Mouse (Mus musculus) stomach, postnatal 0 days (tissue): Measurements from ENCODE around the gene Tbcd. TPM values are rescaled to one million over a fixed set of nuclear protein-coding genes. Genes with fewer than 3 reads are reported as not detected.

ENCODE experiments used
- ATAC-seq: fragments of 200-750 bp; cut with Nextera tagmentation; 2 replicates; pipeline ENCODE4 v1.8.0; 2017; ENCODE audit not compliant: low FRiP score, low TSS enrichment
- DNase-seq: peaks from one replicate; pipeline ENCODE4 v3.0.0-alpha.2; 2016; ENCODE audit warnings: low spot score
- H3K27ac ChIP-seq: fragments of 300-500 bp; sonication (generic); replicated peaks from 2 replicates; pipeline ENCODE4 v1.5.1; 2014; ENCODE audit warnings: mild to moderate bottlenecking, control low read depth
- H3K27me3 ChIP-seq: fragments of 300-500 bp; sonication (generic); 2 replicates; pipeline ENCODE4 v1.6.1; 2014; ENCODE audit warnings: low read length; ENCODE audit not compliant: control insufficient read depth, insufficient read depth
- H3K36me3 ChIP-seq: fragments of 300-500 bp; sonication (generic); 2 replicates; pipeline ENCODE4 v1.6.1; 2014; ENCODE audit warnings: low read length, mixed read lengths; ENCODE audit not compliant: control insufficient read depth, insufficient read depth
- H3K4me1 ChIP-seq: fragments of 300-500 bp; sonication (generic); replicated peaks from 2 replicates; pipeline ENCODE4 v1.6.1; 2014; ENCODE audit warnings: antibody characterized with exemption; ENCODE audit not compliant: control insufficient read depth, insufficient read depth
- H3K4me2 ChIP-seq: fragments of 300-500 bp; sonication (generic); replicated peaks from 2 replicates; pipeline ENCODE4 v1.6.1; 2014; ENCODE audit warnings: low read depth, mild to moderate bottlenecking, control low read depth, moderate library complexity
- H3K4me3 ChIP-seq: fragments of 300-500 bp; sonication (generic); 2 replicates; pipeline ENCODE4 v1.5.1; 2014; ENCODE audit warnings: low read depth, low read length, control low read depth
- H3K9ac ChIP-seq: fragments of 300-500 bp; sonication (generic); 2 replicates; pipeline ENCODE4 v1.6.1; 2014; ENCODE audit warnings: mild to moderate bottlenecking, low read length, control low read depth, mixed read lengths
- H3K9me3 ChIP-seq: fragments of 300-500 bp; sonication (generic); 2 replicates; pipeline ENCODE4 v1.6.1; 2016; ENCODE audit warnings: low read length; ENCODE audit not compliant: control insufficient read depth
- CTCF ChIP-seq: IDR thresholded peaks from 2 replicates; pipeline ENCODE4 v1.5.1; 2016; ENCODE audit warnings: antibody characterized with exemption, low read depth, mild to moderate bottlenecking, moderate library complexity
- EP300 ChIP-seq: optimal IDR thresholded peaks from 2 replicates; pipeline ENCODE3; 2016; ENCODE audit warnings: antibody characterized with exemption
- WGBS: fragments of 180-500 bp; shearing (Covaris S2); extraction: QIAGEN DNeasy Blood & Tissue Kit; methylation state at CpG from one replicate; pipeline ENCODE4 v1.1.7; 2014; 5-methylcytosine and 5-hydroxymethylcytosine counted together
- polyA plus RNA-seq: library from polyadenylated mRNA; unstranded; fragments of >200 nt; fragmentation: Nextera tagmentation; extraction: Ambion mirVana; gene quantifications from 2 replicates; pipeline ENCODE4 v1.2.1, GENCODE M21; 2015

Gene Tbcd
- polyA plus RNA-seq, 1 experiment from 2014 or later, result 36.8 TPM

- Histone ChIP-seq H3K36me3 (no peaks in the 10 kb centered on the region), H3K27me3 (no peaks in the 10 kb centered on the region), H3K4me3 (no peak overlapping the region), H3K4me2 (no peak overlapping the region), H3K9ac (no peak overlapping the region), H3K27ac (no peak overlapping the region), H3K9me3 (no peaks in the 10 kb centered on the region), H3K4me1 (no peaks in the 10 kb centered on the region)
- DNase-seq, result no peak
- TF ChIP-seq EP300, result no peak
- TF ChIP-seq CTCF, result peak; percentile 25; the same call in 1 of the 2 replicates
- WGBS, result 76% methylated on average over 7 of the region's 7 CpGs
- no peak for ATAC-seq
These were observed 108.5 kb downstream of the Tbcd start for GRCm38 (mm10) chr11:121560294-121560663.

GRCm38 (mm10) chr11:121563312-121563711 lies 111.6 kb downstream of the Tbcd start:
- Histone ChIP-seq H3K4me1 (no peaks in the 10 kb centered on the region), H3K36me3 (no peaks in the 10 kb centered on the region), H3K4me2 (no peak overlapping the region), H3K27ac (no peak overlapping the region), H3K9me3 (no peaks in the 10 kb centered on the region), H3K4me3 (no peak overlapping the region), H3K9ac (no peak overlapping the region), H3K27me3 (no peaks in the 10 kb centered on the region)
- ATAC-seq, result no peak
- WGBS, result 95% methylated on average over 5 of the region's 5 CpGs
- no peak for DNase-seq
- TF ChIP-seq EP300 (no peak), CTCF (no peak)

DNA sequence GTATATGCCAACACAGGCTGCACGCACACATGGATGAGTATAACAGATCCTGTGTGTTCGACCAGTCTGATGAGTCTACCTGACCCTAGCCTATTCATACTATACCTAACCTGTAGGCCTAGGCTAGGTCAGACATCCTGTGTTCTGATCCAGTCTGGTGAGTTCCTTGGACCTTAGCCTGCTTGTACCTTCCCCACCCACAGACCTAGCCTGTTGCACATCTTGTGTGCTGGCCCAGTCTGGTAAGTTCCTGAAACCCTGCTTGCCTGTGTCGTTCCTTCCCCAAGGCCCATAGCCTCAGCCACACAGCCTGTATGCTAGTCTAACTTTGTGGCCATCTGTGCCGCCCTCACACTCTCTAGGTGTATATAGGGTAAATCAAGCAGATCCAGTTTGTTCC lies 112.5 kb downstream of the Tbcd start:
- Histone ChIP-seq H3K4me1 (no peaks in the 10 kb centered on the region), H3K36me3 (no peaks in the 10 kb centered on the region), H3K9ac (no peak overlapping the region), H3K9me3 (no peaks in the 10 kb centered on the region), H3K27me3 (no peaks in the 10 kb centered on the region), H3K4me2 (no peak overlapping the region), H3K4me3 (no peak overlapping the region), H3K27ac (no peak overlapping the region)
- TF ChIP-seq CTCF (no peak), EP300 (no peak)
- WGBS, result 88% methylated on average over 4 of the region's 4 CpGs
- ATAC-seq (no peak), DNase-seq (no peak)

DNA sequence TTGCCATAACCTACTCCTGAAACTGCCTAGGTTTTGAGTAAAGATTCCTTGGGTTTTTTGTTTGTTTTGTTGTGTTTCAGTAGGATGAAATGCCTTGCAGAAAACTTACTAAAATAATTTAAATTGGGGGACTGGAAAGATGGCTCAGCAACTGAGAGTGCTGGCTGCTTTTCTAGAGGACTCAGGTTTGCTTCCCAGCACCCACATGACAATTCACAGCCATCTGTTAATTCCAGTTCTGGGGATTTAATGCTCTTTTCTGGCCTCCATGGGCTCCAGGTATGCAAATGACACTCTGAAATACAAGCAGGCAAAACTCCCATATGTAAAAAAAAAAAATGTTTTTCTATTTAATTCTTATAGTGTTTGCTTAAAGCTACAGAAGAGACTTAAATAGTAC lies 130.1 kb downstream of the Tbcd start:
- no peak overlapping the region for H3K27ac ChIP-seq
- ATAC-seq (no peak), DNase-seq (no peak)
- no peaks in the 10 kb centered on the region for H3K9me3 ChIP-seq
- no peak overlapping the region for H3K9ac ChIP-seq
- H3K27me3 ChIP-seq, result no peaks in the 10 kb centered on the region
- no peaks in the 10 kb centered on the region for H3K4me1 ChIP-seq
- TF ChIP-seq EP300 (no peak), CTCF (no peak)
- H3K4me3 ChIP-seq, result no peak overlapping the region
- peaks cover 8% of the 10 kb centered on the region for H3K36me3 ChIP-seq
- no peak overlapping the region for H3K4me2 ChIP-seq

DNA sequence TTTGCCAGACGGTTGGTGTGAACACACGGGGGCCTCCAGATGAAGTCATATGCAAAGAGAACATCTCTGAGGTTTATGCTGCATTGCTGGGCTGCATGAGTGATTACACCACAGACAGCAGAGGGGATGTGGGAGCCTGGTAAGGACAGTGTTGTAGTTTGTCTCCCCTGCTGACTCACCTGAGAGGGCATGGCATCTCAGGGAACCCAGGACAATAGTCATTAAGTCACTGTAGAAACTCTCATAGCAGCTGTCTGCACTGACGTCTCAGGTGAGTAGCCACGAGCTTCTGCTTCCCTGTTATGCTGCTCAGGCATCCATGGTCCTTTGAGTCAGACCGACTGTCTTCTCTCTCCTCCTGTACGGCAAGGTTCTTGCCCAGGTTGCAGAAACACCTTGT lies 145.5 kb downstream of the Tbcd start:
- Histone ChIP-seq H3K27me3 (no peaks in the 10 kb centered on the region), H3K36me3 (peaks cover under 1% of the 10 kb centered on the region; the same call in 1 of the 2 replicates), H3K4me2 (no peak overlapping the region), H3K9ac (no peak overlapping the region), H3K4me3 (no peak overlapping the region), H3K9me3 (no peaks in the 10 kb centered on the region), H3K4me1 (no peaks in the 10 kb centered on the region), H3K27ac (no peak overlapping the region)
- 81% methylated on average over 6 of the region's 6 CpGs for WGBS
- no peak for DNase-seq
- TF ChIP-seq CTCF (no peak), EP300 (no peak)
- no peak for ATAC-seq

GRCm38 (mm10) chr11:121601422-121601821 lies 149.7 kb downstream of the Tbcd start:
- peak overlapping the region; percentile 74 for H3K27ac ChIP-seq

More at GRCm38 (mm10) chr11:121601422-121601821, 149.7 kb downstream of the Tbcd start:
- no peak overlapping the region for H3K9ac ChIP-seq
- H3K4me1 ChIP-seq, result no peaks in the 10 kb centered on the region
- ATAC-seq (0 out of 2 replicates have a peak, but pooled peaks have one; percentile 42), DNase-seq (no peak)
- no peaks in the 10 kb centered on the region for H3K9me3 ChIP-seq
- peaks cover 6% of the 10 kb centered on the region for H3K36me3 ChIP-seq
- TF ChIP-seq EP300 (no peak), CTCF (no peak)
- no peak overlapping the region for H3K4me2 ChIP-seq
- H3K27me3 ChIP-seq, result no peaks in the 10 kb centered on the region
- WGBS, result 69% methylated on average over 3 of the region's 3 CpGs
- no peak overlapping the region for H3K4me3 ChIP-seq
